Mouse (Mus musculus) brain, adult 2 months (tissue): Measurements from ENCODE around the gene Hsph1.

Experiments
- DNase-seq: peaks from one replicate; pipeline ENCODE4 v3.0.0; 2011; ENCODE audit warnings: low read depth, low spot score

The Hsph1 gene

DNA sequence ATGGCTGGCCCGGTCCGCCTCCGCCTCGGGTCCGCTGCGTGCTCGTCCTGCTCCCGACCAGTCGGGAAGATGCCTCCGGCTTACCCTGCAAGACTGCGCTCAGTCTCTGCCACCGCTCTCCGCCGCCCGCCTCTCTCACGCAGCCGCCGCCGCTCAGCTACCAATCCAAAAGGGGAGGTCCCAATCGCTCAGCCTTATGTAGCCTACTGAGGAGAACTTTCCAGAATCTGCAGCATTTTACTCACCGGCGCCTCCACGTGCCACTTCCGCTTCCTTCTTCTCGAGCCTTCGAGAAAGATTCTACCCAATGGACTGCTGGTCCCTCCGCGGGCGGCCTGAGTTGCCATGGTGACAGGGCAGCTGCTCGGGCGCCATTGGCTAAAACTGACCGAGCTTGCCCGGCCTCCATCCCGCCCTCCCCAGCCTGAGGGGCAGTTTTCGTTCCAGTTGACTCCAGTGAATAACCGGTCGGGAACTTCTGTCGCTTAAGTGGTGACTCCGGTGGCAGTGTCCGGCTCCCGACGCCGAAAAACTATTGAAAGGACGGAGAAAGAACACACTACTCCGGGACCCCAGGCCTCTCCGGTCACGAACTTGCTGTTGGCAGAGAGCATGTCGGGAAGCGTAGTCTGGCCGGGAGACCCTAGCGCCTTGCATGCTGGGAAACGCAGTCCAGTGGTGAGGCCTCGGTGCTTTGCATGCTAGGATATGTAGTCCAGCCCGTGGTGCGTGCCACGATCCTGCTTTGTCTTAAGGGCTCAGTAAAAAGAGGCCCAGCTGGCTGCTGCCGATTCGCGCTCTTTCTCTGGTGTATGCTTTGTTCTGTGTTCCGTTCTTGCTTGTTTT, at the start of gene Hsph1:
Gene Hsph1 (minus strand): TSS at position 302 of the 846 bp plus-strand sequence.
- peak; percentile 100 for DNase-seq

DNA sequence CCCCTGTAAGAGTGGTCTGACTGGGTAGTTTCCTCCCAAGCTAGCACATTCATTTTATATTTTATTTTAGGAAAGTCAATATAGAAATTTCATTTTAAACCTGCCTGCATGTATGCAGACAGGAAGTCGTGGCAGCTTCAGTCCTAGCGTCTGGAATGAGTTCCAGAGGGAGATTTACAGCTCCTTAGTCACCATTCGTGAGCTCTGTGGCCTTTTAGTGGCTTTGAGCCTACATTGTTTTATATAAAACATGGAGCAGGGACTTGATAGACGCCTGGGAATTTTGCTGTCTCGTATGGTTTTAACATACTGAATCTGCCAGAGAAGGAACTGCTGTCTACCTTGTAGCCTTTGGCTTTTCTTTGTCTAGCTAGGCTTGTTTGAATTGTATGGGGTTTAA, 44.8 kb upstream of the Hsph1 start:
- DNase-seq = no peak

DNA sequence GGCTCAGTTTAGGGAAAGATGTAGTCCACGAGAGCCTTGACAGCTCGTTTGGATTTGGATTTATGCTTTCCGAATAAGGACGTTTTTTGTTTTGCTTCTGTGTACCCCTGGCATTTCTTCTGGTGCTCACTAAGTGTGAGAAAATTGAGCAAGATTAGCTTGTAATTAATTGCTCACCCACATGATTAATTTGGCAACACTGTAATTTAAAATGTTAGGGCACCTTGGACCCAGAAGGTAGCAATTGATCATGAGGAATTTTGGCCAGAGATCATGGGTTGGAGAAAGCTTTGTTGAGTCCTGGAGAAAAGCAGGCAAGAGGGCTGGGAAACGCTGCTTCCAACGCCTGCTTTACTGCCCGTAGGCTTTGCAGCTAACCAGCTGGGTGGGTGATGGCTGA, 43.7 kb upstream of the Hsph1 start:
- DNase-seq = no peak

DNA sequence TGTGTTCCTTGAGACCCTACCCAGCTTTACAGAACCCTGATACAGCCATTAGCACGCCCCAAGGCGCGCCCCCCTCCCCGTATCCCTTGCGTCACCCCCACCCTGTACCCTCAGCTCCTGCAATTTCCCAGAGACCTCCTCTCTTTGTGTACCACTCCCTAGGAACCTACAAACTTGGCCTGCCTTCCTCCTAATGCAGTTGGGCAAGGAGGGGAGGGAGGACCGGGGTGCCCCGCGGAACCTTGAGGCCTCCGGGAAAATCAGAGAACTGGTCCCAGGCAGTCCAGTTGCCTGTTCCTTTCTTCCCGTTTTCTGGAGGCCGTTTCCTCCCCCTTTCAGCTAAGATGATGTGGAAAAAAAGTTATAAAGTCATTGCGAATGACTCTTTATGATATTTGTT, 43.2 kb upstream of the Hsph1 start:
- DNase-seq = no peak

DNA sequence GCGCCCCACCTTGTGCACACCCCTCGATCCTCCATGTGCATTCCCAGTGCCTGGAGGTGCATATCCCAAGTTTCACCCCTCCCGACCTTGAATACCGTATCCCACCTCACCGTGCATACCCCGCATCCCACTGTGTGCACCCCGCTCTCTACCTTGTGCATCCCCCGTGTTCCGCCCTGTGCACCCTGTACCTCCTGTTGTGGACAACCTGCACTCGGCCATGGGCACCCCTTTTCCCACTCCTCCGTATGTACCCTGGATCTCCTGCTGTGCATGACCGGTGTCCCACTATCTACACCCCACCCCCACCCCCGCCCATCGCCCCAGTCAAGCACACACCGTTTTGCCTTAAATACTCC, 42.8 kb upstream of the Hsph1 start:
- no peak for DNase-seq

DNA sequence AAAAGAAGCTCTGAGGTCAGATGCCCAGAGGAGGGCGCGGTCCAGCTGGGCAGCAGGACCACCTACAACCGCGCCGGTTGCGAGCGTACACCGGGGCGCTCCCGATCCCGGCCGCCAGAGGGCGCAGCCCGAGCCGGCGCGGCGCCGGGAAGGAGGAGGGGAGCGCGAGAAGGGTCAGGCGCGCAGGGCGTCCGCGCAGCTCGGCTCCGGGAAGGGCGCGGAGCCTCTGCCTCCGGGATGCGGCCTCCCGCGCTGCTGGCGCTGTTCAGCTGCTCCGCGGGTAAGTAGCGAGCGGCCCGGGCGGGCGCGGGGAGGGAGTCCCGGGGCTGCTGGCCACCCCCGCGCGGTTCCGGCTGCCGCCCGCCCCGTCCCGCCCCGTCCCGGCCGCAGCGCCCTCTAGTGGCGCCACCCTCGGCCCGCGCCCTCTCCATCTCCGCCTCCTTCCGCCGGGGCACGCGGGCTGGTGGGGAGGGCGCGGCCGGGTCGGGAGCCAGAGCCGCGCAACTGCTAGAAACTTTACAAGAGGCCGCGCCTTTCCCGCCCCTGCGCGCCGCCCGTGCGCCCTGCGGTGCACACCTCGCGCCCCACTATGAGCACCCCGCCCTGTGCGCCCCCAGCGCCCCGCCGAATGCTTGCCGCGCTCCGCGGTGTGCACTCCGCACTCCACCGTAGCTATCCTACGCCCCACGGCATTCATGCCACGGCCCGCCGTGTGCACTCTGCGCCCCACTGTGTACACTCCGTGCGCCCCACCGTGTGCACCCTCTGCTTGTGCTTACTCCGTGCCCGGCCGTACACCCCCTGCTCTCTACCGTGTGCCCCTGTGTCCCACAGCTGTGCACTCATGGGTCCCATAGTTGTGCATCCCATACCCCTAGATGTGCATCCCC, 42.2 kb upstream of the Hsph1 start, which contains the start of gene B3glct:
Gene B3glct (plus strand): TSS at position 131 of the 890 bp plus-strand sequence.
- DNase-seq = peak; percentile 74

DNA sequence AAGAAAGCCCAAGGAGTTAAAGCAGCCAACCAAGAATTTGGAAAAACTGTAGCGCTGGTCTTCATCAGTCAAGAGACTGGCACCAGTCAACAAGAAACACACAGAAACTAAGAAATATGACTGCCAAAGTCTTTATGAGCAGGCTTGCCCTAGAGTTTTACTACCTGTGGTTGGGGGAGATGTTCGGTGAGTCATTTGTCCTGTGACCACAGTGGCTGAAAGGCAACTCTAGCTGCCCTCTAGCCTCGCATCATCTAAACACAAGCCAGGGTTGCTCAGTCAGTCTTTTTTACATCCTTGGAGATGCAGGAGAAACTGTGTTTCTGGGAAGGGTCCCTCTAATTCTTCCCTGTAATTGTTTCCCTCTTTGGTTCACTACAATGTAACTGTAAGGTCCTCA, 41.0 kb upstream of the Hsph1 start:
- no peak for DNase-seq

DNA sequence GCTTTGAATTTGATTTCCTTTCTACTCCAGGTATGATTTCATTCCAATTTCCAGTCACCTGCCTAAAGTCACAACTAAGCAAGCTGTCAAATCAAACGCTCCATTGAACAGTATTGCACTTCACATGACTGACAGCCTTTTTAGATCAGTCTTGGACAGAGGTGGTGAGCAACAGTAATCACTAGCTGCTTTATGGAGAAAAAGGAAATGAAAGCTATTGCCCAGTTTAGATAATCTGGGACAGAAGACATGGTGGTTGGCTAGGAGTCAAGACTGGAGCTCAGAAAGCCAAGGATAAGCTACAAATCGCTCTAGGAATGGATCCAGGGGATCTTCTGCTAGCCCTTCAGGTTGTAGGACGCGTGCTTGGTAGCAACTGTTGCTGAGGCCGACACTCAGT, 27.2 kb upstream of the Hsph1 start:
- DNase-seq = no peak

DNA sequence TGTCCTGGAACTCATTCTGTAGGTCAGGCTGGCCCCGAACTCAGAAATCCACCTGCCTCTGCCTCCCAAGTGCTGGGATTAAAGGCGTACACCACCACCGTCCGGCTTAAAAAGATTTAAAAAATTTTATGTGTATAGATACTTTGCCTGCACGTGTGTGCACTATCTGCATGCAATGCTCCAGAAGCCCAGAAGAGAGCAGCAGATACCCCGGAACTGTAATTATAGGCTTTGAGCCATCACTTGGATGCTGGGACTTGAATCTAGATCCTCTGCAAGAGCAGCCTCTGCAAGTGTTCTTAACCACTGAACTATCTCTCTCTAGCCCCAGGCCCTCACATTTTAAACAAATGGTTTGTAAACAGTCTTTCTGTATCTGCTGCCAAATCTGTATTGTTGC, 26.8 kb upstream of the Hsph1 start:
- no peak for DNase-seq

DNA sequence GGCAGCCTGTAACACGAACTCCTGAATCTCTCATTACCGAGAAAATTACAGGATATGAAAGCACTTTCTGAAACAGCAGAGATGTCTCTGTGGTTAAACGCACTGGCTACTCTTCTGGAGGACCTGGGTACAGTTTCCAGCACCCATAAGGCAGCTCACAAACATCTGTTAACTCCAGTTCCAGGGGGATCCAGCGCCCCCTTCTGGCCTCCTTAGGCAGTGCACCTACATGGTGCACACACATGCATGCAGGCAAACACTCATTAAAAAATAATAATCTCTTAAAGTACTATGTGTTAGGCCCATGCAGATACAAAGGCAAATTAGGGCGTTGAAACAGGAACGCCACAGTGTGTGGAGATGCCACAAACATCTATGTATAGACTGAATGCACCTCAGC, 25.3 kb upstream of the Hsph1 start:
- DNase-seq = no peak

DNA sequence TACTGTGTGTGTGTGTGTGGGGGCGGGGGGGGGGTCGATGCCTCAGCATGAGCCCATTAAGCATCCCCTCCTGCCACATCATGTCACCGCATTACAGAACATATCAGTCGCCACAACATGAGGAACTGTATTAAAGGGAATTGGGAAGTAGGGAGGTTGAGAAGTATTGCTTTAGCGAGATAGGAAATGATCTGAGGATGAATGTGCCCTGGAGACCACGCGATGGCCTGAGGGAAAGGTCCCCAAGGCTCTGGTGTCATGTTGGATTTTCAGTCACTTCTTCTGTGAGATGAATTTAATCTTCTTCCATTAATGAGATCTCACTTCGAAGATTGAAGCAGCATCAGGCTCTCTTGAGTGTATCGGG, 23.2 kb upstream of the Hsph1 start:
- DNase-seq = no peak

DNA sequence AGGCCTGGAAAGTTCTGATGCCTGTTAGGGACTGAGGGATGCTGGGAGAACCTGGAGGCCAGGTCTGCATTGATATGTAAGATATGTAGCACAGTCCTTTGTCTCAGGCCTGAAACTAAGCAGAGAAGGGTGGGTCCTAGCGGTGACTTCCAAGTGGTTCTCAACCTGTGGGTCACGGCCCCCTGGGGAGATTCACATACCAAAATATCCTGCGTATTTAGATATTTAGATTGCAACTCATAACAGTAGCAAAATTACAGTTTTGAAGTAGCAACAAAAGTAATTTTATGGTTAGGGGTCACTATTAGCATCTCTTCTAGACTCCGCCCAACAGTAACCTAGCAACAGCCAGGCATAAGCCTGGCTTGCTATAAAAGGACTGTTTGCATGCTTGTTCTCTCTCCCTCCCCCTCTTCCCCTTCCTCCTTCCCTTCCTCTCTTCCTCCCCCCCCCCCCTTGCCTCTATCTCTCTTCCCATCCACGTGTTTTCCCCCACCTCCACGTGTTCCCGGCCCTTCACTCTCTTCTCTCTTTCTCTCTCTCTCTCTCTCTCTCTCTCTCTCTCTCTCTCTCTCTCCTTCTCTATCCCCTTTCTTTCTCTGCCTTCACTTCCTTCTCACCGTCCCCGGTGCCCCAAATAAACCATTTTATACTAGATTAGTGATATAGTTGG, 22.7 kb upstream of the Hsph1 start:
- DNase-seq = no peak

DNA sequence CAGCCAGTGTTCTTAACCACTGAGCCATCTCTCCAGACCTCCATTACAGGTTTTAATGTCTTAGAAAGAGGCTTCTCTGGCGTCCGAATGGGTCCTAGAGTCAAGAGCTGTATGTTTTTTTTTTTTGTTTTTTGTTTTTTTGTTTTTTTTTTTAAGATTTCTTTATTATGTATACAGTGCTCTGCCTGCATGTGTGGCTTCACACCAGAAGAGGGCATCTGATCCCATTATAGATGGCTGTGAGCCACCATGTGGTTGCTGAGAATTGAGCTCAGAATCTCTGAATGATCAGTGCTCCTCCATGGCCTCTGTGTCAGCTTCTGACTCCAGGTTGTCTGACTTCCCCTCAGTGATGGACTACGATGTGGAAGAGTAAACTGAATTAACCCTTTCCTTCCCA, 21.8 kb upstream of the Hsph1 start:
- no peak for DNase-seq

DNA sequence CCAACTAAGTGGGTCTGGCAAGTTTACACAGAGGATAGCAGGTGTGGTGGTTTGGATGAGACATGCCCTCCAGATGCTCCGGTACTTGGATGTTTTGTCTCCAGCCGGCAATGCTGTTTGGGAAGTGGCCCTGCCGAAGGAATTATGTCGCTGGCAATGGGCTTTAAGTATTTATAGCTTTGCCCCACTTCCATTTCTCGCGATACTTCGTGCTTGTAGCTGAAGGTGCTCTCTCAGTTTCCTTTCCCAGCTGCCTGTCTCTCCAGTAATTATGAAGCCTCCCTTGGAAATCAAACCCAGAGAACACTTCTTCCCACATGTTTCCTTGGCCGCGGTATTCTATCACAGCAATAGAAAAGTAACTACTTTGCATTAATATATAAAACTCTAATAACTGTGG, 19.5 kb upstream of the Hsph1 start:
- peak; percentile 52 for DNase-seq

DNA sequence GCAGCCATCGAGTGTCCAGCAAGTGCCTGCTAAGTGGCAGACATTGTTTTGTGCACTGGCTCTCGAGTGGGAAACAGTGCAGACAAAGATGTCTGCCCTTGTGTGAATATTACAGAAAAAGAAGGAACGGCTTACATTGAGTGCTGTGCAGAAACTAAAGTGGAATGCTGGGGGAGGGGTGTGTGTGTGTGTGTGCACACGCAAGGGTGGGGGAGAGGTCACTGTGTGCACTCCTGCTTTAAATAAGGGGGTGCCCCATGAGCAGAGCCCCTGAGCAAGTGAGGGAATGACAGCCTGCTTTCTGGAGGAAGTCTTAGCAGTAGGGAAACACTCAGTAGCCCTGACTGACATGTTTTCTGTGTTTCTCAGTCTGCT, 14.0 kb upstream of the Hsph1 start:
- DNase-seq = no peak

DNA sequence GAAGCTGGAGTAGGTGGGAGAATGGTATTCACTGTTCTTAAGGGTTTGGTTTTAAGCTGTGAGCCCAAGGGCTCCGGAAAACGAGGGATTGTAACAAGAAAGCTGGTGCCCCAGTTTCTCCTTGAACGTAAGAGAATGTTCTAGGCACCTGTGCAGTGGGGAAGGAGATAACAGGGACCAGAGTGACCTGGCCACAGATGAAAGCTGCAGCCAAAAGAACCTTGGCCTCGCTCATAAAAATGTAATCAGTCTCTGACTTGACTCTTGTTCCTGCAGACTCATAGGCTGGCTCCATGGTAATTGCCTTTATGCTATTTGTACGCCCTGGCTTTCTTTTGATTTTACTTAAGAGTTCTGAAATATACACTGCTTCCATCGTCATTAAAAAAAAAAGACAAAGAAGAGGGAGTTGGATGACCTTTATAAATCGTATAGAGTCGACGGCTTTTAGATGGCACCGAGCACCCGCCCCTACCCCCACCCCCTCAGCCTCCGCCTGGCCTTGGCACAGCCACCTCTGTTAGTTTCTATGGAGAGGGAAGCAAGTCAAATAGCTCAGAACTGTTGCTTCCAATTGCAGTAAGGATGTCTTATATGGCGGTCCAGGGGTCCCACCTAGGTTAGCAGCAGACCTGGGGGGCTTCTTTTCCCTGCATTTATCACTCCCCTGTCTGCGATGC, 13.5 kb upstream of the Hsph1 start:
- peak; percentile 16 for DNase-seq

DNA sequence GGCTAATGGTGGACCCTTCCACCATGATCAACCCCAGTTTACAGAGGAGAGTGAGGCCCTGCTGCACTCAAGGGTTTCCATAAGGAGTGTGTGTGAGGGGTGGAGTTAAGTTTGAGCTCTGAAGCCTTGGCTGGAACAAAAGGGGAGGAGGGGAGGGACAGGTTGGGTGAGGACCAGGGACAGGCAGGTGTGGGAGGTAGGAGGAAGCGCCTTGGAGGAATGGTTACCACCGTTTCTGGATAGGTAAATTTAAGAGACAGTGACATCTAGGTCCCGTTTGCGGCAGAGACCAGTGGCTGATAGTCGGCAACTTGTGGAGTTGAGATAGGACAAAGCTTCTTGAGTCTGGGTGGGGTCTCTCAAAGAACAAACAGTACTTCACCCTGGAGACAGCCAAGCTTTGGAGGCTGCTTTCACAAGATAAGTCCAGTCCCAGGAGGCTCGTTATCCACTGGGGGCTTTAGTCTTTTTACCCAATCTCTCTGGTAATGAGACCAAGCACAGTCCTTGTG, 12.8 kb upstream of the Hsph1 start:
- no peak for DNase-seq

DNA sequence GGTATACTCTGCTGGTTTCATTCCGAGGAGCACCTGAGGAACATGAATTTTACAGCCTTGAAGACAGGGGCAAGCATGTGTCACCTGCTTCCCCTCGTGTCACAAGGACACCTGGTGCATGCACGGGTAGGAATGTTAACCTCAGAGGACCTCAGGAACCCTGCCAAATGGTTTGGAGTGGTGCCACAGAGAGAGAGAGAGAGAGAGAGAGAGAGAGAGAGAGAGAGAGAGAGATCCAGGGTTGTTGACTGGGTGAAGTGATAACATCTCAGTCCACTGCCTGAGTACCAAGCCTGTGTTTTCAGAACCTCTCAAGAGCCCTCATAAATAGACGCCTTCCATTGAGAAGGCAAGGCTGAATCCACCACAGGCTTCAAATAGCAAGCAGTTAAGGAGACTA, 12.0 kb upstream of the Hsph1 start:
- DNase-seq = no peak

DNA sequence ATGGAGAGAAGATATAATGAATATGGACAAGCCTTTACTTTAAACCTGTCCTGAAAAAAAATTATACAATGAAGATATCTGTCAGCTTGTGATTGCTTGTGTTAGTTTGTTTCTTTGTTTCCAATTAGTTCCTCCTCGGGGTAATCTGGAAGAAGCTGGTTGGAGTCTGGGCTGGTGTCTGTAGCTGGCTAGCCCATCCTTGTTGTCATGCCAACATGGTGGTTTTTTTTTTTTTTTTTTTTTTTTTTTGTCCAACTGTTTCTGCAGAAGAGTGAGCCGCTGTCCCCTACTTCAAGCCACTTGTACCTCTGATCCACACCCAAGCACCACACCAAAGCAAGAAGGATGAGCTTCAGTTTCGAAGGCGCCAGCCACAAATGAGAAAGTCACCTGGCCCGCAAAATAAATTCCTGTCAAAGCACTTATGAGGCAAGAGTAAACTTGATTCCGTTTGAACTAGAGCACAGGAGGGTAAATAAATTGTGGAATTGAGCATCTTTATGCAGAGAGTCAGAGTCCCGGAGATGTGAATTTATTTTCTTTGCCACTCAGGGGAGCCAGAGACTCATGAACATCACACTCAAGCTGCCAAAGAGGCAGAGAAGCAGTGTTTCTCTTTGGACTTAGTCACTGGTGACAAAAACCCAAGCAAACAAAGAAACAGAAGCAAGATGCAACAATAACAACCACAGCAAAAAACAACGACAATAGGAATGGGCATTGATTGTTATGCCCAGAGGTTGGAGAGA, 11.4 kb upstream of the Hsph1 start:
- DNase-seq = peak; percentile 75

DNA sequence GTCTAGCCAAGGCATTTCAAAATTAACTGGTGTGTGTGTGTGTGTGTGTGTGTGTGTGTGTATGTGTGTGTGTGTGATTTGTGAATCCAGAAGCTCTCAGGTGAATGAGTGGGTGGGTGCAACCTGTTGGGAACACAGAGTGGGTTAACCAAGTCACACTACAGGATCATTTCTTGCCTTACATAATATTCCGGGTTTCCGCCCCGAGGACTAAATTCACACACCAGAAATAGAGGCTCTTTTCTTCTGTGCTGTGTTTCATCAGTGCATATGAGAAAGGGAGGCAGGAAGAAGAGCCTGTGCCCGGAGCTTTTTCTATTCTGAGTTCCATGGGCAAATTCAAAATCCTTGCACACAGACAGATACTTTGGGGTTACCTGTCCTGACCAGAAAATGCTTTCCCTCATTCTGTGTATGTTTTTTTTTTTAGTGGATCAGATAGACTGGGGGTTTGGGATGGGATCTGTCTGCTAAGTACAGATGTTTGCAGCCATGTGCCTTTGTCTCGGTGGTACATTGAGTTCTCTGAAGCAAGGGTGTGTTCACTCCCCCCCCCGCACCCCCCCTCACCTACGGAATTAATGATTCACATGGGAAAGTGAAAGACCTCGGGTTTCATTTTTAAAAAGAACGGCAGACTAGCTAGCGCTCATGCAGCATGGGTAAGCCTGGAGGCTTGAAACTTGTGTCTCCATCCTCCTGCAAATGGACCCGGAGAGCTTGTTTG, 6.8 kb upstream of the Hsph1 start:
- DNase-seq = peak; percentile 75
